Mouse (Mus musculus): ENCODE measurements around the gene Grap.
A peak's percentile ranks its signal among the peaks of the same experiment; 100 is the strongest.

- no peak for TF ChIP-seq CTCF (IDR thresholded peaks at IDR 0.05; ENCODE audit: control insufficient read depth, insufficient read depth, insufficient read length)
- peak; percentile 82 for TF ChIP-seq MYOD1 (IDR thresholded peaks at IDR 0.05; ENCODE audit: control insufficient read depth, insufficient read length, low read depth)
These were observed 8.3 kb upstream of the Grap start for GRCm38 (mm10) chr11:61644576-61645326.
